Mouse (Mus musculus): Measurements from ENCODE around the gene Hs6st3.
A peak's percentile ranks its signal among the peaks of the same experiment; 100 is the strongest.
"Not testable (repeated sequence)": the region's sequence is repeated elsewhere in the genome, so short reads cannot be mapped to it uniquely, and the experiment has no call there.

Gene Hs6st3

GRCm38 (mm10) chr14:119450471-119450870, 312.3 kb downstream of the Hs6st3 start:
- no peak for DNase-seq (ENCODE audit: low spot score in 2 of 2)

GRCm38 (mm10) chr14:119451594-119451993, 313.5 kb downstream of the Hs6st3 start:
- no peak for DNase-seq (ENCODE audit: low spot score in 2 of 2)

- DNase-seq (ENCODE audit: low spot score in 2 of 2) = no peak
These were observed 314.2 kb downstream of the Hs6st3 start for GRCm38 (mm10) chr14:119452382-119452781.

- DNase-seq (ENCODE audit: low spot score in 2 of 2) = no peak
These were observed 314.7 kb downstream of the Hs6st3 start for GRCm38 (mm10) chr14:119452797-119453196.

- no peak for DNase-seq (ENCODE audit: low spot score in 2 of 2)
These were observed 326.2 kb downstream of the Hs6st3 start for GRCm38 (mm10) chr14:119464308-119464707.

- DNase-seq (ENCODE audit: low spot score in 2 of 2) = no peak
These were observed 326.7 kb downstream of the Hs6st3 start for GRCm38 (mm10) chr14:119464883-119465282.

GRCm38 (mm10) chr14:119466899-119467588, 328.9 kb downstream of the Hs6st3 start:
- DNase-seq (ENCODE audit: low spot score in 2 of 2) = peak in 1 of 2 experiments; percentile 33

GRCm38 (mm10) chr14:119476582-119476981, 338.4 kb downstream of the Hs6st3 start:
- no peak for DNase-seq (ENCODE audit: low spot score in 2 of 2)

- DNase-seq (ENCODE audit: low spot score in 2 of 2) = no peak
These were observed 339.7 kb downstream of the Hs6st3 start for GRCm38 (mm10) chr14:119477836-119478235.

- DNase-seq (ENCODE audit: low spot score in 2 of 2) = no peak
These were observed 351.0 kb downstream of the Hs6st3 start for GRCm38 (mm10) chr14:119488978-119489703.

GRCm38 (mm10) chr14:119520632-119521031, 382.5 kb downstream of the Hs6st3 start:
- DNase-seq (ENCODE audit: low spot score in 2 of 2) = no peak

- DNase-seq (ENCODE audit: low spot score in 2 of 2) = no peak
These were observed 382.9 kb downstream of the Hs6st3 start for GRCm38 (mm10) chr14:119521056-119521455.

- no peak for DNase-seq (ENCODE audit: low spot score in 2 of 2)
These were observed 394.9 kb downstream of the Hs6st3 start for GRCm38 (mm10) chr14:119532889-119533546.

GRCm38 (mm10) chr14:119540505-119540904, 402.4 kb downstream of the Hs6st3 start:
- DNase-seq (ENCODE audit: low spot score in 2 of 2) = no peak

- DNase-seq (ENCODE audit: low spot score in 2 of 2) = no peak
These were observed 406.5 kb downstream of the Hs6st3 start for GRCm38 (mm10) chr14:119544596-119544995.

GRCm38 (mm10) chr14:119558356-119558755, 420.2 kb downstream of the Hs6st3 start:
- DNase-seq (ENCODE audit: low spot score in 2 of 2) = no peak

GRCm38 (mm10) chr14:119582039-119582508, 443.9 kb downstream of the Hs6st3 start:
- no peak for DNase-seq (ENCODE audit: low spot score in 2 of 2)

- DNase-seq (ENCODE audit: low spot score in 2 of 2) = no peak
These were observed 446.9 kb downstream of the Hs6st3 start for GRCm38 (mm10) chr14:119585069-119585468.

- not testable (repeated sequence) for DNase-seq (ENCODE audit: low spot score in 2 of 2)
These were observed 449.2 kb downstream of the Hs6st3 start for GRCm38 (mm10) chr14:119587365-119587764.

GRCm38 (mm10) chr14:119604327-119604726, 466.2 kb downstream of the Hs6st3 start:
- no peak for DNase-seq (ENCODE audit: low spot score in 2 of 2)

GRCm38 (mm10) chr14:119612793-119613192, 474.7 kb downstream of the Hs6st3 start:
- no peak for DNase-seq (ENCODE audit: low spot score in 2 of 2)

GRCm38 (mm10) chr14:119629127-119629526, 491.0 kb downstream of the Hs6st3 start:
- no peak for DNase-seq (ENCODE audit: low spot score in 2 of 2)

Data from frontal cortex, postnatal 25 days (tissue).